Mouse (Mus musculus) right cerebral cortex, adult 2 months (tissue): ENCODE results near the gene Lrrc23.
"Not testable (repeated sequence)": the region's sequence is repeated elsewhere in the genome, so short reads cannot be mapped to it uniquely, and the experiment has no call there.

Experiments used
- DNase-seq, 2 experiments: peaks; one replicate each; pipeline ENCODE4 v3.0.0; 2021 to 2022; ENCODE audit warnings: low spot score in 2 of 2

Gene Lrrc23

GRCm38 (mm10) chr6:124779222-124779983 lies at the start of gene Lrrc23:
Lrrc23 (minus strand) TSS chr6:124779727.
- DNase-seq: peak in 1 of 2 experiments; percentile 41

GRCm38 (mm10) chr6:124828101-124828592 lies 48.6 kb upstream of the Lrrc23 start:
- peak; percentile 44 to 47 for DNase-seq

GRCm38 (mm10) chr6:124822049-124822448 lies 42.5 kb upstream of the Lrrc23 start:
- DNase-seq: no peak

- no peak for DNase-seq
Measured at GRCm38 (mm10) chr6:124820891-124821290, 41.4 kb upstream of the Lrrc23 start.

- DNase-seq: peak in 1 of 2 experiments; percentile 39
Measured at GRCm38 (mm10) chr6:124817971-124818370, 38.4 kb upstream of the Lrrc23 start.

GRCm38 (mm10) chr6:124817563-124817962 lies 38.0 kb upstream of the Lrrc23 start:
- DNase-seq: no peak

- no peak for DNase-seq
Measured at GRCm38 (mm10) chr6:124817125-124817524, 37.6 kb upstream of the Lrrc23 start.

GRCm38 (mm10) chr6:124816611-124817010 lies 37.1 kb upstream of the Lrrc23 start:
- DNase-seq: no peak

GRCm38 (mm10) chr6:124814858-124815774 lies 35.6 kb upstream of the Lrrc23 start:
- DNase-seq: no peak

- DNase-seq: no peak
Measured at GRCm38 (mm10) chr6:124814448-124814847, 34.9 kb upstream of the Lrrc23 start.

- peak; percentile 86 to 89 for DNase-seq
Measured at GRCm38 (mm10) chr6:124813933-124814332, 34.4 kb upstream of the Lrrc23 start, which contains the start of gene Tpi1. Tpi1 (minus strand) TSS chr6:124814296.

- peak; percentile 70 for DNase-seq
Measured at GRCm38 (mm10) chr6:124813496-124813895, 34.0 kb upstream of the Lrrc23 start.

GRCm38 (mm10) chr6:124812848-124813247 lies 33.3 kb upstream of the Lrrc23 start:
- DNase-seq: peak in 1 of 2 experiments; percentile 24

GRCm38 (mm10) chr6:124811701-124812560 lies 32.4 kb upstream of the Lrrc23 start:
- no peak for DNase-seq

GRCm38 (mm10) chr6:124811403-124811665 lies 31.8 kb upstream of the Lrrc23 start:
- no peak for DNase-seq

GRCm38 (mm10) chr6:124810566-124811402 lies 31.3 kb upstream of the Lrrc23 start:
- DNase-seq: not testable (repeated sequence)

GRCm38 (mm10) chr6:124809775-124810538 lies 30.4 kb upstream of the Lrrc23 start:
- DNase-seq: no peak

GRCm38 (mm10) chr6:124809052-124809774 lies 29.7 kb upstream of the Lrrc23 start:
- DNase-seq: peak in 1 of 2 experiments; percentile 71

GRCm38 (mm10) chr6:124808358-124809012 lies 29.0 kb upstream of the Lrrc23 start, which contains the start of gene Spsb2:
Spsb2 (plus strand) TSS chr6:124808661.
- DNase-seq: peak; percentile 27 to 57
